Mouse (Mus musculus) layer of hippocampus, adult 2 months (tissue): Measurements from ENCODE around the gene Tgm7. TPM values are rescaled to one million over a fixed set of nuclear protein-coding genes. Genes with fewer than 3 reads are reported as not detected.
"Not testable (repeated sequence)": the region's sequence is repeated elsewhere in the genome, so short reads cannot be mapped to it uniquely, and the experiment has no call there.

Experiments
- DNase-seq, 2 experiments: peaks; one replicate each; pipeline ENCODE4 v3.0.0; 2022; ENCODE audit warnings: low spot score in 2 of 2
- H3K27ac ChIP-seq: fragments of 200-600 bp; 2 replicates; pipeline ENCODE4 v1.8.1; 2022
- H3K4me3 ChIP-seq: fragments of 200-600 bp; 2 replicates; pipeline ENCODE4 v1.8.1; 2022; ENCODE audit warnings: mild to moderate bottlenecking
- CTCF ChIP-seq: fragments of 200-600 bp; conservative IDR thresholded peaks from 2 replicates; pipeline ENCODE4 v1.8.1; 2022; ENCODE audit warnings: antibody characterized with exemption, mild to moderate bottlenecking, moderate library complexity
- long read RNA-seq, 2 experiments: library from polyadenylated mRNA; stranded (forward); transcript quantifications; one replicate each; pipeline ENCODE4 v2.0.0; 2021; ENCODE audit warnings: borderline mapping rate in 2 of 2
- total RNA-seq, 2 experiments: library from RNA; stranded (reverse); gene quantifications; 2 replicates each; pipeline ENCODE4 v1.2.3; 2021

Tgm7 gene
- under 1 TPM in 1 of 2 experiments, not detected in 1; 0.33 TPM for total RNA-seq
- long read RNA-seq, experiment 1: 0 reads
- long read RNA-seq, experiment 2: 0 reads

- Histone ChIP-seq H3K4me3 (no peak within 1 kb of the TSS), H3K27ac (no peak within 1 kb of the TSS)
- no peak for DNase-seq
- TF ChIP-seq CTCF: no peak
Measured at GRCm38 (mm10) chr2:121109695-121110094, at the start of gene Tgm7. Gene Tgm7 (minus strand): TSS chr2:121109795.

DNA sequence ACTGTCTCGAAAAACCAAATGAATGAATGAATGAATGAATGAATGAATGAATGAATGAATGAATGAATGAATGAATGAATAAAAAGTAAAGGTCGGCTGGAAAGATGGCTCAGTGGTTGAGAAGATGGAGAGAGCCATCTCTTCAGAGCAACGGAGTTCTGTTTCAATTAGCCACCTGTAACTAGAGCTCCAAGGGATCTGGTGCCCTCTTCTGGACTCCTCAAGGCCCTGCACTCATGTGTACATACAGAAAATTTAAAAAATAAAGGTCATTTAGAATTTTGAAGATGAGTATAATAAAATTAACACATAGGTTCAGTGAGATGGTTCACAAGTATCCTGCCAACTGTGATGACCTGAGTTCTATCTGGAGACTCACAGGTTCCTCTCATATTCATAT, 43.5 kb upstream of the Tgm7 start:
- DNase-seq: no peak
- H3K4me3 ChIP-seq: no peak overlapping the region
- TF ChIP-seq CTCF: peak; percentile 59
- H3K27ac ChIP-seq: no peak overlapping the region

- H3K27ac ChIP-seq: no peak overlapping the region
- TF ChIP-seq CTCF: no peak
- DNase-seq: no peak
Measured at GRCm38 (mm10) chr2:121149679-121150078, 40.1 kb upstream of the Tgm7 start.

GRCm38 (mm10) chr2:121142415-121142814, 32.8 kb upstream of the Tgm7 start:
- no peak for DNase-seq
- TF ChIP-seq CTCF: no peak
- Histone ChIP-seq H3K27ac (no peak overlapping the region), H3K4me3 (no peak overlapping the region)

More at GRCm38 (mm10) chr2:121149679-121150078, 40.1 kb upstream of the Tgm7 start:
- no peak overlapping the region for H3K4me3 ChIP-seq

- H3K4me3 ChIP-seq: peak overlapping the region; percentile 68
- peak overlapping the region; percentile 99 for H3K27ac ChIP-seq
- no peak for TF ChIP-seq CTCF
- no peak for DNase-seq
Measured at GRCm38 (mm10) chr2:121141216-121142035, 31.8 kb upstream of the Tgm7 start.

- peak within 1 kb of the TSS; percentile 68 for H3K4me3 ChIP-seq
- DNase-seq: peak; percentile 88 to 90
- H3K27ac ChIP-seq: peak within 1 kb of the TSS; percentile 99
- TF ChIP-seq CTCF: no peak
Measured at GRCm38 (mm10) chr2:121140018-121140882, 30.7 kb upstream of the Tgm7 start, which contains the start of the genes Adal and Lcmt2. Gene Adal (plus strand): TSS chr2:121140428. Gene Lcmt2 (minus strand): TSS chr2:121140653.

DNA sequence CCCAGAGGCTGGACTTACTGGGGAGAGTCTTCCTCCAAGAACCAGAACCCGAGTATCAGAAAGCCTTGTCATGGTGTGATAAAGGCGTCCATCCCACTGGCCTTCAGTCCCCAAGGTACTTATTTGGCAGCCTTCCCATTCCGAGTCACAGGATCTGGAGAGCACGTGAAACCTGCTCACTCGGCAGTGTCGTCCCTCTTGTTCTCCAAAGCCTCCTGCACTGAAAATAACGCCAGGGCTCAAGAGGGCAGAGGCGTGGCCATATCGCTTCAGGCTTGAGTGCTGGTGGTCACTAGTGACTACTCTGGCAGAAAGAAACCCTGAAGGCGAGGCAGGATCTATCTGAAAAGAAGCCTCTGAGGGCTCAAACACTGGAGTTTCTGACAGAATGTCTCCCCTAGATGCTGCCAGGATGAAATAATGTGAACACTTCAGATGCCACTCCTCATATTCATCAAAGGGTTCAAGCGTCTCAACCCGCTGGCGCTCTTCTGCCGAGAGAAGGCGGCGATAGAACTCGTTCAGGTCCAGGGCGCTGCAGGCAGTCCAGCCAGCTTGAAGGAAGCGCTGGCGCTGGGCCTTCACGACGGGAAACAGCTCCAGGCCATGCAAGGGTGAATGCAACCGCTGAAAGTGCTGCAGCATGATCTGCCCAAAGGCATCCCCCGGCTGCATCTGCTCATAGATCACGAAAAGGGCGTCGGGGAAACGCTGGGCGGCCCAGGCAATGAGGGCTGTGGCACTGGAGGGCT, 29.8 kb upstream of the Tgm7 start:
- peak overlapping the region; percentile 68 for H3K4me3 ChIP-seq
- DNase-seq: peak in 1 of 2 experiments; percentile 7
- no peak for TF ChIP-seq CTCF
- peak overlapping the region; percentile 99 for H3K27ac ChIP-seq

DNA sequence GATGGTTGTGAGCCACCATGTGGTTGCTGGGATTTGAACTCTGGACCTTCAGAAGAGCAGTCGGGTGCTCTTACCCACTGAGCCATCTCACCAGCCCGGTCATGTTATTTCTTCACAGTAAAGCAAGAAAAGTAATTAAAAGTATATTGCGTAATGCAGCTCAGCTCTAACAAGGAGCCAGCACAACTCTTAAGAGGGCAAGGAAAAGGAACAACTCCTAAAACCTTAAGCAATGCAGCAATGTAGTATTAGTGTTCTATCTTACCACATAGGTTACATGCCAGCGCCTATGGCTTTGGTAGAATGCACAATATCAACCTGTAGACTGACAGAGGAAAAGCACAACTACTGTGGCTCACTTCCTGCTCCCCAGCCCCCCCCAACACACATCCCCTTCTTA, 27.8 kb upstream of the Tgm7 start:
- DNase-seq: no peak
- Histone ChIP-seq H3K27ac (no peak overlapping the region), H3K4me3 (no peak overlapping the region)
- no peak; the same call in 1 of the 2 replicates for TF ChIP-seq CTCF

DNA sequence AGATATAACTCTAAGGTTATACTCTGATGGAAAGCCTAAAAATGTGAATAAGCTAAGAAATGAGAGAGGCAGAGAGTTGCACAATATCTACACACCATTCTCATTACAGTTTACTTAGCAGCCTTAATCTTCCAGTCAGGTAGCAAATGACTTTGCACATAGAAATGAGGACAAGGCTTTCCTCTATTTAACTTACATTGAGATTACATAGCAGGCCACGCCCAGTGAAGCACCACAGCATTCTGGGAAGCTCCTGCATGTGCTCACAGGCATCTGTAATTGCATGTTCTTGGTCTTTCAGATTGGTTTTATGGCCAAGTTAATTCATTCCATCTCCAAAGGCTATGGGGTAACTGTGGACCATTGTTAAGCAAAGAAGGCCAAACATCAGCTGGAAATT, 23.2 kb upstream of the Tgm7 start:
- Histone ChIP-seq H3K27ac (no peak overlapping the region), H3K4me3 (no peak overlapping the region)
- no peak for DNase-seq
- no peak for TF ChIP-seq CTCF

GRCm38 (mm10) chr2:121128865-121129620, 19.4 kb upstream of the Tgm7 start:
- Histone ChIP-seq H3K27ac (no peak overlapping the region), H3K4me3 (no peak overlapping the region)
- no peak for TF ChIP-seq CTCF
- DNase-seq: no peak

DNA sequence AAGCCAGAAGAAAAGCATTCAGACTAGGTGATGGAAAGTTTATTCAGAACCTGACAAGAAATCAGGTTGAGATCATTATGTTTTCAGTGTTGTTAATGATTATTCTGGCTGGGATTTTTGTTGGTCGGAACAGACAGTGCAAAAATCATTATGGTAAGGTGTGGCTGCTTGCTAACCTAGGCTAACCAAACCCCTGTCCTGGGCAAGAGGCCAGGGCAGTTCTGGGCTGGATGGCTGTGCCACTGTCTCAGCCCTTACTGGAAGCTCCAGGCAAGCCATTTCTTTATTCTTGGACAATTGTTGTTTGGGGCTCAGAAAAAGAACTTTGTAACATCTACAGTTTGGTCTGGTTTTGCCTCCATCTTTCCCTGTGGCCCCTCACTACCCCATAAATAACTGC, 17.9 kb upstream of the Tgm7 start:
- Histone ChIP-seq H3K4me3 (no peak overlapping the region), H3K27ac (no peak overlapping the region)
- DNase-seq: no peak
- TF ChIP-seq CTCF: no peak

- not testable (repeated sequence) for DNase-seq, H3K4me3 ChIP-seq, H3K27ac ChIP-seq
Measured at GRCm38 (mm10) chr2:121126302-121126701, 16.7 kb upstream of the Tgm7 start.
